Mouse (Mus musculus) liver, embryonic 16.5 days (tissue): ENCODE data around the gene Tfpi. TPM values are rescaled to one million over a fixed set of nuclear protein-coding genes. Genes with fewer than 3 reads are reported as not detected.
A peak's percentile ranks its signal among the peaks of the same experiment; 100 is the strongest.

Experiments used
- ATAC-seq: fragments of 200-750 bp; cut with Nextera tagmentation; 2 replicates; pipeline ENCODE4 v1.8.0; 2017; ENCODE audit warnings: low read depth, mild to moderate bottlenecking, moderate number of reproducible peaks, moderate library complexity
- H3K27ac ChIP-seq: fragments of 300-500 bp; sonication (generic); 2 replicates; pipeline ENCODE4 v1.5.1; 2014; ENCODE audit warnings: mild to moderate bottlenecking, low read length
- H3K27me3 ChIP-seq: fragments of 300-500 bp; sonication (generic); 2 replicates; pipeline ENCODE4 v1.6.1; 2014; ENCODE audit warnings: low read depth, low read length, mixed read lengths; ENCODE audit not compliant: control insufficient read depth, insufficient read depth
- H3K36me3 ChIP-seq: fragments of 300-500 bp; sonication (generic); 2 replicates; pipeline ENCODE4 v1.6.1; 2014; ENCODE audit warnings: mild to moderate bottlenecking; ENCODE audit not compliant: control insufficient read depth, insufficient read depth
- H3K4me1 ChIP-seq: fragments of 300-500 bp; sonication (generic); 2 replicates; pipeline ENCODE4 v1.6.1; 2014; ENCODE audit warnings: low read depth, low read length, mixed read lengths; ENCODE audit not compliant: control insufficient read depth
- H3K4me2 ChIP-seq: fragments of 300-500 bp; sonication (generic); 2 replicates; pipeline ENCODE4 v1.6.1; 2014; ENCODE audit warnings: low read depth, low read length, mixed read lengths
- H3K4me3 ChIP-seq: fragments of 300-500 bp; sonication (generic); 2 replicates; pipeline ENCODE4 v1.5.1; 2014; ENCODE audit warnings: low read depth, mild to moderate bottlenecking, low read length
- H3K9ac ChIP-seq: fragments of 300-500 bp; sonication (generic); 2 replicates; pipeline ENCODE4 v1.6.1; 2014; ENCODE audit warnings: low read depth, low read length
- H3K9me3 ChIP-seq: fragments of 300-500 bp; sonication (generic); replicated peaks from 2 replicates; pipeline ENCODE4 v1.6.1; 2016; ENCODE audit warnings: low read length; ENCODE audit not compliant: control insufficient read depth
- WGBS: fragments of 180-500 bp; shearing (Covaris S2); extraction: QIAGEN DNeasy Blood & Tissue Kit; methylation state at CpG from one replicate; pipeline ENCODE4 v1.1.7; 2014; ENCODE audit not compliant: insufficient replicate concordance; 5-methylcytosine and 5-hydroxymethylcytosine counted together
- polyA plus RNA-seq: library from polyadenylated mRNA; unstranded; fragments of >200 nt; fragmentation: Nextera tagmentation; extraction: Ambion mirVana; gene quantifications from 2 replicates; pipeline ENCODE4 v1.2.1, GENCODE M21; 2015

Gene Tfpi
- polyA plus RNA-seq, 1 experiment from 2014 or later = 15.5 TPM

GRCm38 (mm10) chr2:84428836-84429235, 47.7 kb downstream of the Tfpi start:
- peaks cover 4% of the 10 kb centered on the region for H3K4me1 ChIP-seq
- no peak overlapping the region for H3K4me3 ChIP-seq
- no peak overlapping the region for H3K27ac ChIP-seq
- H3K4me2 ChIP-seq = no peak overlapping the region
- no peaks in the 10 kb centered on the region for H3K36me3 ChIP-seq
- no peak overlapping the region for H3K9ac ChIP-seq
- H3K9me3 ChIP-seq = no peaks in the 10 kb centered on the region
- H3K27me3 ChIP-seq = no peaks in the 10 kb centered on the region
- WGBS = 44% methylated on average over 3 of the region's 3 CpGs
- no peak for ATAC-seq

GRCm38 (mm10) chr2:84426531-84426930, 50.0 kb downstream of the Tfpi start:
- WGBS = 26% methylated on average over 4 of the region's 4 CpGs
- no peak overlapping the region for H3K9ac ChIP-seq

DNA sequence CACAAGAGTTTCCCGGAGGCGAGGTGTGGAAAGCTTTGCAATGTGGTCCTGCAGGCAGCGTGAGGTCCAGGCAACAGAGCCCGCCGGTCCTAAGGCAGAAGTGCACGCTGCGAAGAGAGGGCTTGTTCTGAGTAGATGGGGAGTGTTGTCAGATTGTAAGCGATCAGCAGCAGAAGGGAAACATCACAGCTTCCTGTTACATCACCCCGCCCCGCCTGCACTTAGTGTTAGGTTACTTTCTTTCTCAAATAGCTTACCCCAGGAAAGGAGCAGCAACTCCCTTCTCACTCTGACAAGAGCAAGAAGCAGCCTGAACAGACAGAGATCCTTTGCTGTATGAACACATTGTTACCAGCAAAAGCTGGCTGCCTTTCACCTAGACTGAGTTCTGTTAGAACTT, 51.4 kb downstream of the Tfpi start, which contains the start of gene Calcrl:
Gene Calcrl, minus strand, starts transcription at position 274 of the 400 bp plus-strand sequence.
- Histone ChIP-seq H3K4me1 (peaks cover 4% of the 10 kb centered on the region), H3K9ac (peak within 1 kb of the TSS; percentile 39), H3K27ac (peak within 1 kb of the TSS; percentile 22), H3K4me2 (peak within 1 kb of the TSS; percentile 67), H3K4me3 (peak within 1 kb of the TSS; percentile 61), H3K27me3 (no peaks in the 10 kb centered on the region), H3K36me3 (no peaks in the 10 kb centered on the region), H3K9me3 (no peaks in the 10 kb centered on the region)
- 1% methylated on average over 10 of the region's 10 CpGs for WGBS
- ATAC-seq = peak; percentile 92

More at GRCm38 (mm10) chr2:84426531-84426930, 50.0 kb downstream of the Tfpi start:
- Histone ChIP-seq H3K27me3 (no peaks in the 10 kb centered on the region), H3K9me3 (no peaks in the 10 kb centered on the region), H3K36me3 (no peaks in the 10 kb centered on the region), H3K27ac (no peak overlapping the region), H3K4me2 (peak overlapping the region; percentile 36; the same call in 1 of the 2 replicates), H3K4me1 (peaks cover 4% of the 10 kb centered on the region), H3K4me3 (no peak overlapping the region)
- no peak for ATAC-seq

GRCm38 (mm10) chr2:84416501-84416900, 60.1 kb downstream of the Tfpi start:
- 77% methylated on average over 4 of the region's 4 CpGs for WGBS
- H3K27ac ChIP-seq = no peak overlapping the region
- no peaks in the 10 kb centered on the region for H3K4me1 ChIP-seq
- no peak for ATAC-seq
- no peaks in the 10 kb centered on the region for H3K36me3 ChIP-seq
- no peak overlapping the region for H3K4me3 ChIP-seq
- no peaks in the 10 kb centered on the region for H3K9me3 ChIP-seq
- H3K27me3 ChIP-seq = no peaks in the 10 kb centered on the region
- no peak overlapping the region for H3K4me2 ChIP-seq
- H3K9ac ChIP-seq = no peak overlapping the region

DNA sequence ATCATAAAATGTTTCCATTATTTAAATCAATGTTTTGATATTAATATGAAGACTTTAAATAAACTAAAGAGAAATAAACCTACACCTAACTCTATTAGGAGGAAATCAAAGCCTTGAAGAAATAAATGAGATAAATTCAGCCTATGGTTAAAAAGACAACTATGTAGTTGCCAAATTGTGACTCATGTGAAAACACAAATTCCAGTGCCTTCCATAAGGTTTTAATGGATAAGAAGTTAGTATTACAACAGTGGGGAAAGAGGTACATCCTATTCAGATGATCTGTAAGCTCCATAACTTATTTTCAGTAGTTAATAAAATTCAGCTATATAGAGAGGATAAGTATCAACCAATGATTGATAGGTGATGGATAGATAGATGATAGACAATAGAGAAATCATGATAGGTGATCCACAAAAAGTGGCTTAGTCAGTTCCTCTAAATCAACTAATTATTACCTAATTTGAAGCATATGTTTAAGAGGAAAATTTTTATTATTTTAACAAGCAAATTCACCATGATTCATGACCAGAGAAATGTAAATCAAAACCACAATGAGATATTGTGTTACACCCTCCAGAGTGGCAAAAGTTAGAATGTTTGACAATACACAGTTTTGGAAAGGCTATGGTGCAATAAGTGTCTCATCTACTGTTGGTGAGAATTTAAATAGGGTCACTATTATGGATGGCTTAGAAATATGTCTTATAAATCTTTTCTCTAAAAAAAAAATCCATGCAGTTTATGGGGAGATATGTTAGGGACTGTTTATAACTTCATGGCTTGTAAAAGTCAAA, 66.6 kb downstream of the Tfpi start:
- ATAC-seq = no peak
- no peaks in the 10 kb centered on the region for H3K4me1 ChIP-seq
- H3K27ac ChIP-seq = no peak overlapping the region
- H3K27me3 ChIP-seq = no peaks in the 10 kb centered on the region
- H3K4me3 ChIP-seq = no peak overlapping the region
- no peaks in the 10 kb centered on the region for H3K36me3 ChIP-seq
- H3K9ac ChIP-seq = no peak overlapping the region
- H3K9me3 ChIP-seq = no peaks in the 10 kb centered on the region
- no peak overlapping the region for H3K4me2 ChIP-seq

DNA sequence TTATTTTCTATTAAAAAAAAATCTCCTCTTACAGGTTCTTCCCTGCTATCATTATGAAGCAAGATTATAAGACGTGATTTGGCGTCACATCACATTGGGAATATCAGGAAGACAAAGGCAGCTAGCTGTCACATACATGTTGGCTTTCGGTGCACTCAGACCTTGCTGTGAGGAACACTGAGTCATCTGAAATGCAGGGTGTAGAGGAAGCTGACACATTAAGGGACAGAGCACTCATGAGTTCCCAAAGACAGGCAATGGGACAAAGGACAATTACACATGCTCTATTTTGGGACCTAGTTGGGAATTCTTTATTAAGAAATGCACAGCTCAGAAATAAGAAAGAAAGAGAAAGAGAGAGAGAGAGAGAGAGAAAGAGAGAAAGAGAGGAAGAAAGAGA, 71.7 kb downstream of the Tfpi start:
- no peak overlapping the region for H3K4me3 ChIP-seq
- WGBS = 64% methylated on average over 3 of the region's 3 CpGs
- ATAC-seq = no peak

DNA sequence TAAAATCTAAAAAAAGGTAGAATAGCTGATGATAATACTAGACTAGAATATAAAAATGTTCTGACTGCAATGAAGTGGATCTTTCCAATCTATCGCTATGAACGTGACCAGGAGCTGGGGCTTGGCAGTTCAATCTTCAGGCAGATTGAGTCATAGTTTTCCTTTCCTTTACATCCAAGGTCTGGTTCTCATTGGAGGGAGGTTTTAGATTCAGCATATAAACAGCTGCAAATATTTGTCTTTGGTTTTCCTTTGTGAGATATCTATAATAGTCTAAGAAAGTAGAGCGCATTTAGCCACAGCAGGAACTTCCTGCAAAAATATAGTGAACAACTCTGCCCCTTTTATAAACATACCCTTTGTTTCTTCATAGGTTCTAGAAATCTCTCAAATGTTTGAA, 73.9 kb downstream of the Tfpi start:
- no peak overlapping the region for H3K27ac ChIP-seq
- no peak overlapping the region for H3K4me3 ChIP-seq
- H3K27me3 ChIP-seq = no peaks in the 10 kb centered on the region
- no peak overlapping the region for H3K9ac ChIP-seq
- H3K4me2 ChIP-seq = no peak overlapping the region
- H3K4me1 ChIP-seq = no peaks in the 10 kb centered on the region; the same call in 1 of the 2 replicates
- WGBS = 74% methylated on average over 3 of the region's 3 CpGs
- no peak for ATAC-seq
- H3K9me3 ChIP-seq = no peaks in the 10 kb centered on the region
- H3K36me3 ChIP-seq = no peaks in the 10 kb centered on the region

More for the DNA sequence above, 71.7 kb downstream of the Tfpi start:
- H3K27ac ChIP-seq = no peak overlapping the region
- H3K9me3 ChIP-seq = no peaks in the 10 kb centered on the region
- H3K4me2 ChIP-seq = no peak overlapping the region
- no peaks in the 10 kb centered on the region; the same call in 1 of the 2 replicates for H3K4me1 ChIP-seq
- H3K9ac ChIP-seq = no peak overlapping the region
- no peaks in the 10 kb centered on the region for H3K27me3 ChIP-seq
- H3K36me3 ChIP-seq = no peaks in the 10 kb centered on the region

DNA sequence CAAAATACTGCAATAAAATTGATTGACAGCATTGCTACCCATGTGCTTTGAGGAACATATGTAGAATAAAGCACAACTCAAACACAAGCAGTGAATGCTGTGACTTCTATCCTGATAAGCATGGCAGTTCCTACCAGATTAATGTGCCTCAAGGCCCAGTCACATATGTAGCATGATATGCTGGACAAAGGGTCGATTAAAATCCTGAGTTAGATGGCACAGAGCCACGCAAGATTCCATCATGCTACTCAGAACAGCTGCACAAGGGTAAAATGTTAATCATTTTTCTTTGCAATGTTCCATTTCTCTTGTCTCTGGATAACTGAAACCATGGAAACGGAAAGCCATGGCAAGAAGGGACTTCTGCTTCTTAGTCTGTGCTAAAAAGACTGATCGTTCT, 80.0 kb downstream of the Tfpi start:
- Histone ChIP-seq H3K9me3 (no peaks in the 10 kb centered on the region), H3K4me1 (no peaks in the 10 kb centered on the region), H3K4me2 (no peak overlapping the region), H3K9ac (no peak overlapping the region), H3K36me3 (no peaks in the 10 kb centered on the region), H3K4me3 (no peak overlapping the region), H3K27ac (no peak overlapping the region), H3K27me3 (no peaks in the 10 kb centered on the region)
- WGBS = 66% methylated on average over 4 of the region's 4 CpGs
- ATAC-seq = no peak

- H3K9ac ChIP-seq = no peak overlapping the region
- 45% methylated on average over 4 of the region's 4 CpGs for WGBS
- H3K36me3 ChIP-seq = no peaks in the 10 kb centered on the region
- no peaks in the 10 kb centered on the region for H3K9me3 ChIP-seq
- no peak overlapping the region for H3K4me2 ChIP-seq
- no peak overlapping the region for H3K4me3 ChIP-seq
- no peaks in the 10 kb centered on the region for H3K4me1 ChIP-seq
- H3K27ac ChIP-seq = no peak overlapping the region
- no peak for ATAC-seq
- H3K27me3 ChIP-seq = no peaks in the 10 kb centered on the region
These were observed 83.3 kb downstream of the Tfpi start for GRCm38 (mm10) chr2:84393236-84393635.
